Mouse (Mus musculus) neural tube, embryonic 13.5 days (tissue): ENCODE measurements at regions not wholly inside any gene's neighbourhood (a gene's known extent, or its start where the extent isn't known, plus 50 kb on each side); places are given as distances from the start of the nearest gene placed in this dataset.
A peak's percentile ranks its signal among the peaks of the same experiment; 100 is the strongest.

Experiments
- ATAC-seq: fragments of 200-750 bp; cut with Nextera tagmentation; 2 replicates; pipeline ENCODE4 v1.8.0; 2017; ENCODE audit warnings: low read depth, mild to moderate bottlenecking, moderate TSS enrichment, moderate library complexity
- H3K27ac ChIP-seq: fragments of 300-500 bp; sonication (generic); replicated peaks from 2 replicates; pipeline ENCODE4 v1.5.1; 2015; ENCODE audit warnings: moderate library complexity, mild to moderate bottlenecking, inconsistent platforms
- H3K27me3 ChIP-seq: fragments of 300-500 bp; sonication (generic); 2 replicates; pipeline ENCODE4 v1.6.1; 2015; ENCODE audit warnings: mild to moderate bottlenecking, inconsistent platforms
- H3K36me3 ChIP-seq: fragments of 300-500 bp; sonication (generic); 2 replicates; pipeline ENCODE4 v1.6.1; 2015; ENCODE audit warnings: mild to moderate bottlenecking, inconsistent platforms
- H3K4me1 ChIP-seq: fragments of 300-500 bp; sonication (generic); replicated peaks from 2 replicates; pipeline ENCODE4 v1.6.1; 2015; ENCODE audit warnings: inconsistent platforms
- H3K4me2 ChIP-seq: fragments of 300-500 bp; sonication (generic); 2 replicates; pipeline ENCODE4 v1.6.1; 2015; ENCODE audit warnings: inconsistent platforms, mild to moderate bottlenecking, moderate library complexity
- H3K4me3 ChIP-seq: fragments of 300-500 bp; sonication (generic); 2 replicates; pipeline ENCODE4 v1.5.1; 2015; ENCODE audit warnings: mild to moderate bottlenecking, inconsistent platforms
- H3K9ac ChIP-seq: fragments of 300-500 bp; sonication (generic); 2 replicates; pipeline ENCODE4 v1.6.1; 2015; ENCODE audit warnings: moderate library complexity, mild to moderate bottlenecking, inconsistent platforms
- H3K9me3 ChIP-seq: fragments of 300-500 bp; sonication (generic); 2 replicates; pipeline ENCODE4 v1.6.1; 2016; ENCODE audit warnings: inconsistent platforms
- WGBS: fragments of 180-500 bp; shearing (Covaris S2); methylation state at CpG from one replicate; pipeline ENCODE4 v1.1.7; 2015; 5-methylcytosine and 5-hydroxymethylcytosine counted together

DNA sequence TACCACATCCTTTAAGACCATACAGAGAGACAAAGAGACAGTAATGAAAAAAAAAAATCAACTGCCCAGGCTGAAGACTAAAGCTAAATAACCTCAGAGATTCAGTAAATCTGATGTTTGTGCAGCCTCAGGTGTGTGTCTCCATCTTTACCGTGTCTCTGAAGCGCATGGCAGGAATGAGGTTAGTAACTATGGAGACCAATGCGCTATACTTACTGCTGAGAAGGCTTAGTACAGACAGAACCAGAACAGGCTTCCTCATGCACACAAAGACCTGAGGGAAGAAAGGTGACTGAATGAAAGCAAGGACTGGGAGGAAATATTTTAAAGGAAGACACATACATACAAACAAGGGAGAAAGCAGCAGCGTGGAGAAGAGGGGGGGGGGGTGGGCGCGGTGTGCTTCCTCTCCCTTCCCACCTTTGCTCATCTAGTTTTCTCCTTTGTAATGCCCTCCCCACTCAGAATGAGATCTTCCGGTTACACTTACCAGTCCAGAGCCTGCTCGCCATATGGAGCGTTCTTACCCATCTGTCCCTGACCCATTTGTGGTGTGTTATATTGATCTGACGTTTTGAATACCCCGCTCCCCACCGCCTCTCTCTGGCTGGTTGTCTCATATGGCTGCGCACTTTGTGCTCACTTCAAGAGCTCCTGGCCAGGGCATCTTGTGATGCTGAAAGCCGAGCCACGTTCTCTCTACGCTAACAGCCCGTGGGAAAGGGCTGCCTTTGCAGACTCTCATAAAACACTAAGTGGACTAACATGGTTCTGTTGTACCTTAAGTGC, 59.0 kb upstream of the Raph1 start:
- no peak overlapping the region for H3K4me3 ChIP-seq
- no peaks in the 10 kb centered on the region for H3K36me3 ChIP-seq
- H3K27me3 ChIP-seq, result no peaks in the 10 kb centered on the region
- H3K9me3 ChIP-seq, result no peaks in the 10 kb centered on the region
- peaks cover 24% of the 10 kb centered on the region for H3K4me1 ChIP-seq
- WGBS, result 64% methylated on average over 15 of the region's 17 CpGs
- ATAC-seq, result peak; percentile 74
- H3K9ac ChIP-seq, result no peak overlapping the region
- H3K27ac ChIP-seq, result no peak overlapping the region
- peak overlapping the region; percentile 14; the same call in 1 of the 2 replicates for H3K4me2 ChIP-seq

DNA sequence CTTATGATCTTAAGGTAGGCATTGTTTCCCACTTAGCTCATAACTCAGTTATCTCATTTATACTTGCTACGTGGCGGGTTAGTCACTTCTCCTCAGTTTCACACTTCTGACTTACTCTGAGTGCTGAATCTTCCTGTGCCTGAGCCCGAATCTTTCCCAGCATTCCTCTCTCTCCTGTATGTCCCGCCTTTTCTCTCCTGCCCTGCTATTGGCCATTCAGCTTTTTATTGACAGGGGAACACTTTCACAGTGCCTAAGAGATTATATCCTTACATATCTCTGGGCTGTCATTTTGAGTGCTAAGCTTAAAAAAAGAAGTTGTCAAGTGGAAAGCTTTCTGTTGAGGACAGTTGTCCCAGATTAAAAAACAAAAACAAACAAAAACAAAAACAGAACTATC, 57.3 kb upstream of the Raph1 start:
- Histone ChIP-seq H3K9me3 (no peaks in the 10 kb centered on the region), H3K27ac (no peak overlapping the region), H3K4me1 (peaks cover 24% of the 10 kb centered on the region), H3K4me3 (no peak overlapping the region), H3K9ac (no peak overlapping the region), H3K4me2 (no peak overlapping the region), H3K27me3 (no peaks in the 10 kb centered on the region), H3K36me3 (no peaks in the 10 kb centered on the region)
- no peak for ATAC-seq
- WGBS, result 91% methylated on average over 4 of the region's 4 CpGs

DNA sequence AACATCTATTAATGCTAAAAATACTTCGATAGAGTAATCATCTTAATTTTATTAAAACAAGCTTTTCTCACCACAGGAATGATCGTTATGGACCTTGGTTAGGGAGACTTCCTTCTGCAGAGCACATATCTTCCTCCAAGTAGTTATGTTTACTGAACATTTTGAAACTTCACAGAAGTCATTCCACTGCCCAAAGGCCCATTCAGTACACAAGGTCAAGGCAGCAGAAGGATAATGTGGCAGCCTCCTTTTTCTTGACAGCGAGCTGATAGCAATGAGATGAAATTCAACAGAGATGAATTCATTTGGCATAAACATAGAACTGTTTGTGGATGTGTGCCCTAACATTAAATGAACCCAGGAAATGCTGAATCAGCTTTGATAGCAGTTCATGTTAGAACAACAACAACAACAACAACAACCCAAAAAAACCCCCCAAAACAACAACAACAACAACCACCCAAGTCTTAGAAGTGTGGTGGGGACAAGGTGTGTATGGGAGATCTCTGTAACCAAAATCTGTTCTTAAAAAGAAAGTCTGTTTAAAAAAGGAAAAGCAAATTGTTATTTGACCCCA, 56.6 kb upstream of the Raph1 start:
- no peak overlapping the region for H3K4me3 ChIP-seq
- WGBS, result 93% methylated on average over 3 of the region's 3 CpGs
- no peak overlapping the region for H3K9ac ChIP-seq

DNA sequence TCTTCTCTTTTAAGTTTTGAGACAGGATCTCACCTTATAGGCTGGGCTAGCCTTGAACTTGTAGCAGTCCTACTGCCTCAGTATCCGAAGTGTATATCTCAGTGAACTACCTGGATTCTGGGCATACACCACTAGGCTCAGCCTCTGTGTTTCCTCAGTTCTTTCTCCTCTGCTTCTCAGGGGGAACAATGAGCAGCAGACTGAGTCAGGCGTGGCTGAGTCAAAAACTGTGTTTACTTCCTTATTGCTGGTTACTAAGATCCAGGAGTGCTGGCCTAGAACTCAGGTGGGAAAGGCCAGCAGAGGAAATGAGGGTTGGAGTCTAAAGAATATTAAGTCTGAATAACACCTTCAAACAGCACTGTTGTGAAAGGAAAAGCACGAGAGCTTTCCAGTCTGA, 54.9 kb upstream of the Raph1 start:
- Histone ChIP-seq H3K36me3 (no peaks in the 10 kb centered on the region), H3K9ac (no peak overlapping the region), H3K4me1 (peaks cover 6% of the 10 kb centered on the region; the same call in 1 of the 2 replicates), H3K9me3 (no peaks in the 10 kb centered on the region), H3K4me3 (no peak overlapping the region), H3K4me2 (no peak overlapping the region), H3K27ac (no peak overlapping the region), H3K27me3 (no peaks in the 10 kb centered on the region)
- WGBS, result 84% methylated on average over 3 of the region's 3 CpGs
- ATAC-seq, result no peak

More for the DNA sequence above, 56.6 kb upstream of the Raph1 start:
- Histone ChIP-seq H3K27ac (no peak overlapping the region), H3K4me2 (no peak overlapping the region), H3K36me3 (no peaks in the 10 kb centered on the region), H3K9me3 (no peaks in the 10 kb centered on the region), H3K27me3 (no peaks in the 10 kb centered on the region), H3K4me1 (peaks cover 24% of the 10 kb centered on the region)
- ATAC-seq, result no peak

DNA sequence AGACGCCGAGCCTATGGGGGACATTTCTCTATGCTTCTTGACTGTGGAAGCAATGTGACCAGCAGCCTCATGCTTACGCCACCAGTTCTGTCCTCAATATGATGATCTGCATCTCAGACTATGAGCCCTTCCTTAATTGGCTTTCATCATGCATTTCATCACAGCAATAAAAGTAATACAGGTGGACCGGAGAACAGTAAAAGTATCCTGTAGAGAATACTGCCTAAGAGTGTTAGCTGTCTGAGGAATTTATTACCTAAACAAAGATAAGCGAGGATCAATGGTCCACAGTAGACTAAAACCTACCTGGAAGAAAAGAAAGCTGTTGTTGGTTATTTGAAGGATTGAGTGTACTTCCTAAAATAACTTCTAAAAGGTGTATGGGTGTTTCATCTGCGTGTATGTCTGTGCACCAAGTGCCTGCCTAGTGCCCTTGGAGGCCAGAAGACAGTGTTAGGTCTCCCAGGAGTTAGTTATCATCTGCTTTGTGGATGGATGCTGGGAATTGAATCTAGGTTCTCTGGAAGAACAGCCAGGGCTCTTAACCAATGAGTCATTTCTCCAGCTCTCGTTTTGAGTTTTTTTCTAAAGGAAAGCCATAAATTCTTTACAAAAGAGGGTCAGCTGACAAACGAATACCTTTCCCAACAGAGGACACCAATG, 54.3 kb upstream of the Raph1 start:
- no peaks in the 10 kb centered on the region for H3K27me3 ChIP-seq
- H3K36me3 ChIP-seq, result no peaks in the 10 kb centered on the region
- 0 out of 2 replicates have a peak, but pooled peaks cover under 1% of the 10 kb centered on the region for H3K4me1 ChIP-seq
- no peak overlapping the region for H3K27ac ChIP-seq
- no peak overlapping the region for H3K4me2 ChIP-seq
- no peak overlapping the region for H3K4me3 ChIP-seq
- H3K9me3 ChIP-seq, result no peaks in the 10 kb centered on the region
- no peak for ATAC-seq
- WGBS, result 83% methylated on average over 8 of the region's 8 CpGs
- no peak overlapping the region for H3K9ac ChIP-seq

DNA sequence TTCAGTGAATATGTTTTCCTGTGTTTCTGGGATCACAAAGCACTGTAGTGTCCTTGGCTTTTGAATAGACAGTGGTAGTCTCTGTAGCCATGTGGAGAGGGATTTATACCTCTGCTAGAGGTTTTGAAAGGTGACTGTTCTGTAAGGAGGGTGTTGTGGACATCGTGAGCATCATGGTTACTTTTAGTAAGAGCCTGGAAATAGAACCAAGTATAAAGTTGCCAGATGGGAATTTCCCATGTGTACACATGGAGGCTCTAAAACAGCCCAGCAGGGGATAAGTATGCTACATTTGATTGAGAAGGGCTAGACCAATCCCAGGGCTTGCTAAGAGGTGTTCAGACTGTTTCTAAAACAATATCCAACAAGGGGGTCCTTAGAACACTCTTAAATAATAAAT, 51.5 kb upstream of the Raph1 start:
- Histone ChIP-seq H3K9ac (no peak overlapping the region), H3K27ac (no peak overlapping the region), H3K4me1 (no peaks in the 10 kb centered on the region), H3K27me3 (no peaks in the 10 kb centered on the region), H3K4me2 (no peak overlapping the region), H3K9me3 (no peaks in the 10 kb centered on the region), H3K4me3 (no peak overlapping the region), H3K36me3 (no peaks in the 10 kb centered on the region)
- ATAC-seq, result no peak
- WGBS, result 77% methylated on average over 1 of the region's 1 CpGs

DNA sequence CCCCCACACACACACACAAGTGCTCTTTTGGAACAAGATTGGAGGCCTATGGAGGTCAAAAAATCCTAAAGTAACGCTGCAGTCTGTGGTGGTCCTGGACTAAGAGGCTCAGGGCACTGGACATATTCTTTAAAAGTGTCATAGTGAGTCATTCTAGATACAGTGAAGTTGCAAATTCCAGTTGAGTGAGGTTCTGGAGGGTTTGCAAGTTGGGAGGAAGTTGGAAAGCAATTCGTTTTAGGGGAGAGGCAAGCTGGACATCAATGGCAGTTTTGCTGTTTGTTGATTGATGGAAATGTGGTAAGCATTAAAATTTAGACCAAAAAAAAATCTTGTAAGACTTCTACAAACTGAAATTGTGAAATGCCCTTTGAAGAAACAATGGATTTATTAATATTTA, 50.0 kb upstream of the Raph1 start:
- Histone ChIP-seq H3K9me3 (no peaks in the 10 kb centered on the region), H3K4me3 (no peak overlapping the region), H3K36me3 (no peaks in the 10 kb centered on the region), H3K27me3 (no peaks in the 10 kb centered on the region), H3K27ac (no peak overlapping the region), H3K4me1 (no peaks in the 10 kb centered on the region), H3K4me2 (no peak overlapping the region), H3K9ac (no peak overlapping the region)
- no peak for ATAC-seq
- WGBS, result 85% methylated on average over 2 of the region's 2 CpGs
